Mouse (Mus musculus) cerebellum, adult 9-11 months (tissue): Measurements from ENCODE around the gene Wbp2nl.

Experiments
- DNase-seq: peaks from one replicate; pipeline ENCODE4 v3.0.0; 2022

The Wbp2nl gene

DNA sequence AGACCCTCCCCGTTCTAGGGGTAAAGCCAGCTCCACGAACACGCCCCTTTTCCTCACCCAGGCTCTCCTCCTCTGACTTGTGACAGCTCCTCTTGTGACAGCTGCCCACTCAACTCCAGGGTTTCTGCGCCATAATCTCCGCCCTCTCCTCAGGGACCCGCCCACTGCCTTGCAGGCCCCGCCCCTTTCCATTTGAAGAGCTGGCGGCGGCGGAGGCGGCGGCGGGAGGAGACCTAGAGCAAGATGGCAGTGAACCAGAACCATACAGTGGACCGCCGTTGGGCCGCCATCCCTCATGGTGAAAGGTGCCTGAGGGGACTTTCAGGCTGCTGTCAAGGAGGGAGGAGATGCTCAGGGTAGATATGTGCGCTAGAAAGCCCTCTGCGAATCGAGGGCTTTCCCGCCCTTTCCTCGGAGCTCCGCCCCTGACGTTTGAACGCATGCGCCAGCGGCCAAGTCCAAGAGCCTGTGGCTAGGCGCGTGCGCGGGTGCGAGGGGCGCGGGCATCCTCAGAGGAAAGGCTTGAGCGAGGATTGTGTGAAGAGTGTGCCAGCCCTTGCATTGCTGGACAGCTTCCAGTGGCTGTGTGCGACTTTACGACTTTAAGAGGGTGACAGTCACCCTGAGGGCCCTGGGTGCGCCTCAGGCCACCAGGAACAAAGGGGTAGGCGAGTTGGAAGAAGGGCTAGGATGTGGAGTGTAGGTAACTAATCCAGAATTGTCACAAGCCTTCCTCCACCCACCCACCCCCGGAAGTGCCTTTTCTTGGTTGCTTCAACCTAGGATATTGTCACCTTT lies at the start of gene Wbp2nl:
Gene Wbp2nl (plus strand): TSS at position 191 of the 798 bp plus-strand sequence.
- no peak for DNase-seq

DNA sequence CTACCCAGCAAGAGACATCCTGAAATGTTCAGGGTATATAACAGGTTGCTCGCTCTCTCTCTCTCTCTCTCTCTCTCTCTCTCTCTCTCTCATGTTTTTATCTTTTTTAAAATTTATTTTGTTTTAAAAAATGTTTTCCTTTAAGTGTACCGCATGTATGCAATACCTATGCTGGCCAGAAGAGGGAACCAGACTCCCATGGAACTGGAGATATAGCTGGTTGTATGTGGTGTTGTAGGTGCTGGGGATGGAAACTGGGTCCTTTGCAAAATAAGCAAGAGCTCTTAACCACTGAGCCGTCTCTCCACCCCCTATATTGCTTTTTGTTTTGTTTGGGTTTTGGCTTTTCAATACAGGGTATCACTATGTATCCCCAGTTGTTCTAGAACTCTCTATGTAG lies 47.2 kb upstream of the Wbp2nl start:
- no peak for DNase-seq

DNA sequence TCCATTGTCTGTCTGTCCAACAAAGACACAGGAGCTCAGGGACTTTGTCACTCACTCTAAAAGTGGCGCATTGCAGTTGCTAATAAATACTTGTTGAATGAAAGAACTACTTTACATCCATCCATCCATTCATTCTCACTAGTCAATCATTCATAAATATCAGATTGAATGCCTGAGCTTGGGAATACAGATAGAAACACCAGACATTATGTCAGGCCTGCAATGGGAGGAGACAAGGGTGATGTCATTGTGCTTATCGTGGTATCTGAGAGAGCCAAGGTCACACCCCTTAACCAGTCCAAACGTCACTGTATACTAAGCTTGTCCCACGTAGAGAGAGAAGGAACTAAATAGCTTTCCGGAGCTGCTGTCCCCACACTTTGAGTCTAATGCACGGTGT lies 46.7 kb upstream of the Wbp2nl start, which contains the start of gene 1500009C09Rik:
Gene 1500009C09Rik (plus strand): TSS at position 301 of the 400 bp plus-strand sequence.
- DNase-seq, result no peak

DNA sequence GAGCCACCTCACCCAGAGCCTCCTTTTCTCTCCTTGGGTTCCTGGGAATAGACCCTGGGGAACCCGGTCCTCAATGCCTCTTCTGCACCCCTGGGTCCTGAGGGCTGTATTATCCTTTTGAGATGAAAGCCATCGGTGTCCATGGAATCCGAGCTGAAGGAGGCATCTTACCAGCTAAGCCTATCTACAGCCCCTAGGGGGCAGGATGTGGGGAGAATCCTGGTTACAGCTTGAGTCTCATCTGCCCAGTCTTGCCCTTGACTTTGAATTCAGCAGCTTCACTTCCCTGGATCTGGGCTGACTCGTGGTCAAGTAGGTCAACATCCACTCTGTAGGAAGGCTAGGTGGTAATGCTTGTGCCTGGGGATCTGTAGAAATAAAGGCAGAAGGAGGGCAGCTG lies 43.5 kb upstream of the Wbp2nl start:
- DNase-seq, result peak; percentile 49

DNA sequence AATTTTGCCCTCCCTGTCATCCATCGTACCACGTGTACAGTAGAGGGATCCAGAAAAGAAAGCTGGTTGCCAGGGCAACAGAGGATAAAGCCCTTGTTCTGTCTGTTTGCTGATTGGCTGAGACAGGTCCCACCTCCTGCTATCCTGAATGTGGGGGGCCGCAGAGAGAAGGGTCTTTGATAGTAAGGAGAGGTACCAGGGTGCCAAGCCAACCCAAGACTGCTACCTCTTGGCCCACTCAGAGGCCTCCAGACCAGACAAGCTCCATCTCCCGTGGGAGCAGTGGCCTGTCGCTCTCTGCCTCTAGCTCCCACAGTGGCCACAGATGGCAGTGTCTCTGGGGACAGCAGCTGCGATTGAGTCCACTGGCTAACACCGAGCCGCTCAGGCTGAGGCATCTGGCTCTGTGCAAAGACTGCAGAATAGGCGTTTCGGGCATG lies 42.8 kb upstream of the Wbp2nl start:
- DNase-seq, result peak; percentile 88

DNA sequence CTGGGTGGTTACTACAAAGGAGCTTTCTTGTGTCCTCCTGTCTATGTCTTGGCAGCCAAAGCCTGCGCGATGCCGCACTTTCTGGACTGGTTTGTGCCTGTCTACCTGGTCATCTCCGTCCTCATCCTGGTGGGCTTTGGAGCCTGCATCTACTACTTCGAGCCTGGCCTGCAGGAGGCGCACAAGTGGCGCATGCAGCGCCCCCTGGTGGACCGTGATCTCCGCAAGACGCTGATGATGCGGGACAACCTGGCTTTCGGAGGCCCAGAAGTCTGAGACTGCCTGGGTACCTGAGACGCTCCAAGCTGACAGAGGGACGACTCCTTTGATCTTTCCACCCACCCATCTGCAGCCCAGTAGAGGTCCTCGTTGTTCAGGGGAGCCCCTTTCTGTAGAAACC lies 39.2 kb upstream of the Wbp2nl start:
- DNase-seq, result peak; percentile 69

DNA sequence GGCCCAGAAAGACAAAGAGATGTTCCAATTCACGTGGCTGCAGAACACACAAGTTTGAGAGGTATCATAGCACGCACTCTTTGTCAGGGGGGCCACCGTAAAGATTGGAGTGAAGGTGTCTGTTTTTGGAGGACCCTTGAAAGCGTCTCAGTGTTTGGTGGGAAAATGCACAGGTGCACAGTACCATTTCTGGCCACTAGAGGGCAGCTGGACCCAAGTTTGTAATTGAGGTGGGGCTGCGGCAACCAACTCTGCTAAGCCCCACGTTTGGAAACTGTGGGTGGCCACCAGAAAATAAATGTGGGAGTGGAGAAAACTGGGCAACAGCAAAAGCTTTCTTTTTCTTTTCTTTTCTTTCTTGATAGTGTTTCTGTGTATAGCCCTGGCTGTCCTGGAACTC lies 32.4 kb upstream of the Wbp2nl start:
- peak; percentile 65 for DNase-seq

DNA sequence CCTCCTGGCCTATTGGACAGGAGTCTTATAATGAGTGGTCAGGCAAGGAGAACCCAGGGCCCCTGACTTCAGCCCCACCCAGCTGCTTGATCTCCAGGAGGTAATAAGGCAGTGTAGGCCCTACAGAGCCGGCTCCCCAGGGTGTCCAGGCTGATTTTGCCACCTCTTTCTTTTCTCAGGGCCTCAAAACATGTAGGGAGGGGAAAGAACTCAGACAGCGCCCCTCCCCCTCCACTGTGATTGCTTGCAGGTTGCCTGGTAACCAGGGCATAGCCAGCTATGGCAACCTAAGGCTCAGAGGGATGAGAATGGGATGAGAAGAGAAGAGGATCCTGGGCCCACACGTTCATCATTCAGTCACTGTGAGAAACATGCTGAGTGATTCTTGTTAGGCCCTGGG lies 30.6 kb upstream of the Wbp2nl start:
- peak; percentile 56 for DNase-seq

DNA sequence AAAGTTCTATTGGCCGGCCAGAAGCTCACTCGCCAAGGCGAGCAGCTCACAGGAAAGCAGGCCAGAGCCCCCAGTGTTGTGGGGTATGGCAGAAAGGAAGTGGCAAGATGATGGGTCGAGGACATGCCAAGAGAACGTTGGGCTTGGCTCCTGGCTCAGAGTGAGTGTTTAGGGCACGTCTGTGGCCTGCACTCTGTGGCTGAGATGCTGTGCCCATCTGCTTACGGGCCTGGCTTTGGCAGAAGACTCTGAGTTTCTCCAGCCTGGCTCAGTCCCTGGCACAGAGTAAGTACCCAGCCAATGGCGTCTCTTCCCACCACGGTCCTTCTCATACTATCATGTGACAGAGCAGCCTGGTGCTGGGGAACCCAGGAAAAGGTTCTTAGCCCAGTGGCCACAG lies 30.0 kb upstream of the Wbp2nl start:
- DNase-seq, result peak; percentile 88

DNA sequence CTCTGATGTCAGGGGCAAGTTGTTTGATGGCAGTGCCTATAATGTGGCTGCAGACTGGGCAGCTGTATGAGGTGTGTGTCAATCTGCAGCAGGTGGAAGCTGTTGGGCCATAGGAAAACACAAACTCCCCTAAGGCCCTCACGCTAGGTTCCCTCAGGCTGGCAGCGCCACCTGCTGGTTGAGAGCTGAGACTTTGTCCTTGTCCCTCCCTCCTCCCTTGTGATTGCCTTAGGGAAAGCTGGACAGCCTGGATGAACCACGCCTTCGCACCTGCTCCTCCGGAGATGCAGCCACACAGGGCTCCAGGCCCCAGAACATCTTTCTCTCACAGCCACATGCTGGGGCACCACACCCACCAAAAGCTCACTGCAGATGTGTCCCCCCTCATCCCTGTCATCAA lies 27.6 kb upstream of the Wbp2nl start:
- peak; percentile 88 for DNase-seq

DNA sequence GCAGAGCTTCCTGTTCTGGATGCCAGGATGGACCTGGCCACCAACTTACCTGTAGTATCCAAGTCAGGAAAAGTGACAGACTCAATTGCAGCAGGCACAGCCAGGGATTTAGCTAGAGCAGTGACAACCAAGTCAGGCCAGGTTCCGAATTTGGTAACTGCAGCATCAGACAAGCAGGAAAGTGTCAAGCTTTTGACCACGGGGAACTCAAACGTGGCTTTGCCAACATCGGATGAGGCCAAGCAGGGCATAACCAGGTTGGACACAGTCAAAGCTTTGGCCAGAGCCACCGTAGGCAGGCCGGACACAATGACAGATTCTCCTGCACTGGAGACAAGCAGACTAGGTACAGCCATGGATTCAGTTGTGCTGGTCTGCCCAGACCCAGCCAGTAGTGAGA lies 26.5 kb upstream of the Wbp2nl start:
- DNase-seq, result peak; percentile 78

DNA sequence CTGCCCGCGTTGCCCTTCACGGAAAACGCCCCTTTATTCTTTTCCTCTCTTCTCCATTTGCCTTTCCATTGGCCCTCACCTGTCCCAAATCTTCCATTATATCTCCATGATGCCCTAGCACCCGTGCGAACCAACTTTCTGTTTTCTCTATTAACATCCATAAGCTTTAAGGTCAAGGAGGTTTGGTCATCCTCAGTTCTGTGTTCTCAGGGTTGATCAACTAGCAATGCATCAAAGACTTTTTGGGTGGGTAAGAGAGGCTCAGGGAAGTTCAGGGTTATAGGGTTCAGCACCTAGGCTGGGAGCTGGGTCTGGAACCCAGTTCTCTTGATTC lies 24.2 kb upstream of the Wbp2nl start, which contains the start of gene Sept3:
Gene Sept3 (plus strand): TSS at position 301 of the 334 bp plus-strand sequence.
- DNase-seq, result no peak

DNA sequence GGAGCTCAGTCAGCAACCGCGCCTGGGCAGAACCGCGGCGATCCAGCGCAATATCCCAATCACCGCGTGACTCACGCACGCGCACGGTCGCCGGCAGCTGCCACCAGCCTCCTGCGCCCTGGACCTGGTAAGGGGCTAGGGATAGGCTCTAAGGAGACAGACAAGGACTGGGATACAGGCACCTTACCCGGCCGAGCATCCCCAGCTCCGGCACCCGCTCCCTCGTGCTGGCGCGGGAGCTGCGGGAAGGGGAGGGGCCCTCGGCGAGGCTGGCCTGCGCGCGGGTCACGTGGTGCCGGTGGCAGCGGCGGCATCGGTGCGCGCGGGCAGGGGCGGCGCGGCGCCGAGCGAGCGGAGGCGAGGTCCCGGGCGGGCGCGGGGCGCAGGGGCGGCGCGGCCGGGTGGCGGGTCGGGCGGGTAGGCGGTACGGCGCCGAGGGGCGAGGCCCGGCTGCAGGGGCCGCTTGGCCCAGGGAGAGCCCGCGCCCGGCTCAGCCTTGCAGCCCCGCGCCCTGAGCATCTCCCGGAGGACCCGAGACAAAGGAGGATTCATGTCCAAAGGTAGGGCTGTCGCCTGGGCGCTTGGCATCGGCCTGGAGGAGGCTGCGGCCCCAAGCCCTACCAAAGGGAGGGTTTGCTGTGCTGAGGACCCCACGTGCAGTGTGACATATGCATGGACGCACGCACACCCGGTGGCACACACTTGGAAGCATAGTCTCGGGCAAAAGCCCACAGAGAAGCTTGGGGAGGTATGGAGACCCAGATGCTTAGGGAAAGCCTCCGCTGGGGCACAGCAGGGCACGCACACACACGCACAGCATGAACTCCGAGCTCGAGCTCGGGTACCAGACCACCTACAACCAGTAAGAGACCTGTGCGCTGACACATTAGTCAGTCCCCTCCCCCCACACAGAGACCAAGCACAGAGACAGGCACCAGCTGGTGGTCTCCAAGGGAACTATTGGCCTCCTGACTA lies 23.5 kb upstream of the Wbp2nl start:
- peak; percentile 87 for DNase-seq

DNA sequence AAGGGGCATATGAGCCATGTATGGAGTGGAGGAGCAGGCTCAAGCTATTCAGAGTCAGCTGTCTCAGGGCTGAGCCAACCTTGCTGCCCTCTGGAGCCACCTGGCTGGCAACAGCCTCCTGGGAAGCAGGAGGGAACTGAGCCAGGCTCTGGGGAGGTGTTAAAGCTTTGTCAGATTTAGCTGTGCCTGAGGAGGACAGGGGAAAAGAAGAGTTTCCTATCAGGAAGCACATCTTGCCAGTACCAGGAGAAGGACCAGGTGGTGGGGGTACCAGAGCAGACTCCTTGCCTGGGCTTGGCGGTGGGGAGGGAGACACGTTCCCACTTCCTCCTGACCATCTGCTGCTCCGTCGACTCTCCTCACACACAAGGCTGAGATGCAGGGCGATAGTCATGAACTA lies 21.2 kb upstream of the Wbp2nl start:
- DNase-seq, result peak; percentile 95

DNA sequence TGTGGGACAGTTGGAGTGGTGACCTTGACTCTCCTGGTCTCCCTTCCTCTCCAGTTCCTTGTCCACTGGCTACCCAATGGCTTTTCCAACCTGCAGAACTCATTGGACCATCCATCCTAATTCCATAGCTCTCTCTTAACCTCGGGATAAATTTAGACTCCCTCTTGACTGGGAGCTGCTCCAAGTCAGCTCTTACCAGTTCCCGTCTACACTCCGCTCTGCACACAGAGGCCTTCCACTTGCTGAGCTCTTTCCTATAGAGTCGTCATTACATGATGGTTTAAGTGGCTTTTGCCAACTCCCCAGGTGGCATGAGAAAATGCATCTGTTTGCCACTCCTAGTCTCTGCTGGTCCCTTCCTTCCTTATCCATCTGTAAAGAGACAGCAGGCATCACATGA lies 18.1 kb upstream of the Wbp2nl start:
- DNase-seq, result peak; percentile 39

DNA sequence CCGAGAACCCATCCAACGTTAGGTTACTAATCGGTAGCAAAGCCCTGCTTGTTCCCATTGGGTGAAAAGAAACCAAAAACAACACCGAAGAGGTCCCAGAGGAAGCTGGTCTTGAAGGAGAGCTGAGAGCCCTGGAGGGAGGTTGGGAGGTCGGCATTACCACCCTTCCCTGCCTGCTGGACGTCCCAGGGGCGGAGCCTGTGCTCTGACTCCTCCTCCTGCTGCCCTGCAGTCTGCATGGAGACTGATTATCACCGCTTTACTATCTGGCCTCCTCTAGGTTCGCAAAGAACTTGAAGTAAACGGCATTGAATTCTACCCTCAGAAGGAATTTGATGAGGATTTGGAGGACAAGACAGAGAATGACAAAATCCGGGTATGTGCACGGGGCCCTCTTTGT lies 12.6 kb upstream of the Wbp2nl start:
- DNase-seq, result peak; percentile 3

DNA sequence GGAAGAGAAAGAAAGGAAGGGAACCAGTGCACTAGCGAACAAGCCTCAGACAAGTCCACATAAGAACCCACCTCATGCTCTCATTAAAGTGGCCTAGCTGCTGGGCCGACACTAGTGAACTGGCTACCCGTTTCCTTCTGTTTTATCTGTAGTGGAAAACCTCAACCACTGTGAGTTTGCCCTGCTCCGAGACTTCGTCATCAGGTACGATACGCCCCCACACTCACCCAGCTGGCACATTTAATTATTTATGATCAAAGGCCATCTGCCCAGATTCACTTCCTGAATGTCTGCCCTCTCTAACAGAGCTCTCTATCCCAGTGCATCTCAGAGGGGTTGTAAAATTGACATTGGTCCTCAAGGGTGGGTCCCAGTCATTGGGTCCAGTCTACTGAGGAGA lies 8.5 kb upstream of the Wbp2nl start:
- no peak for DNase-seq

DNA sequence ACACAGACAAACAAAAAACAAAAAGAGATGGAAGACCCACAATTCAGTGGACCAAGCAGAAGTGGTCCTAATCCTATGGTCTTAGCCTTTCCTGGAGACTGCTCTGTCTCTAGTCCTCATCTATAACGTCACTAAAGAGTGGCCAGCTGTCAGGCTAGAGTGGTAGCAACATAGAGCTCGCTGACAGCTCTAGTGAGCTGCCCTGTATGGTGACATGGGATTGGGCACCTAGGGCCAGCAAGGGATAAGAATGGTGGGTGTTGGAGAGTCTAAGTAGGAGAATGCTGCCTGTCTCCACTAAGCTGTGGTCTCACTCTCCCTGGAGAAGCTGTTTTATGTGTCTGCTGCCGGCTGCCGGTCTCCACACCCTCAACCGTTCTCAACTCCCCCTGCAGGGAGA lies 5.9 kb upstream of the Wbp2nl start:
- DNase-seq, result no peak

DNA sequence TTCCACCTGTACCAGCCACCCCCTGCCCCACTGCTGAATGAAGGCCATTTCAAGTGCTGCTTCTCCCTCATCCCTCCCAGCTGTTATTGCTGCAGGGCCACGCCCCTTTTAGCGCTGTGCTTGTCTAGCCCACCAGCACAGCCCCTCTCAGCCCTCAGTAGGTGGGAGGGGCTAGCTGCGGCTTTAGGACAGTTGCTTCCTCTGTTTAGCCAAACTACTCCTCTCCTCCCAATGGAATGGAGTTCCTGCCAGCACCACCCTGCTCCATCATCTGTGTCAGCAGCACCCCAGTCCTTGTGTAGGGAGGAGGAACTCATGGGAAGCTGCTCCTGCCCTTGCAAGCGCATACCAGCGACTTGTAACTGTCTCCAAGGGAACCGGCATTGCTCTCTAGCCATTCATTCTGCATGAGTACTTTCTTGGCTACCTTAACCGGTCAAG lies 5.5 kb upstream of the Wbp2nl start:
- peak; percentile 31 for DNase-seq

DNA sequence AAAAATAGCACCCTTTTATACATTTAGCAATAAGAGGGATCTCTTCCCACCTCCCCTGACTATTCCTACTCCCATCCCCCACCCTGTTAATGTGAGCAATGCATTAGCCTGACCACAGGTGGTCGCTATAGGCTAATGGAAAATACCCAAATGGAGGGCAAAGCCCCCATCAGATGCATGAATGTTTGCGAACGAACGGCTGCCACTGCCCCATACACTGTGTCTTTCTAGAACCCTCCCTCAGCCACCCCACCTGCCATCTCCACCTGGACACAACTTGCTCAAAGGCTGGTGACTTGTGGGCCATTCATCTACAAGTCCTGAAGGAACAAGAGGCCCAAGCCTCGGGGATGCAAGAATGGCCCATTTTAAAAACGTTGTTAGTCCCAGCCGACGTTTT lies 4.7 kb upstream of the Wbp2nl start:
- peak; percentile 42 for DNase-seq

DNA sequence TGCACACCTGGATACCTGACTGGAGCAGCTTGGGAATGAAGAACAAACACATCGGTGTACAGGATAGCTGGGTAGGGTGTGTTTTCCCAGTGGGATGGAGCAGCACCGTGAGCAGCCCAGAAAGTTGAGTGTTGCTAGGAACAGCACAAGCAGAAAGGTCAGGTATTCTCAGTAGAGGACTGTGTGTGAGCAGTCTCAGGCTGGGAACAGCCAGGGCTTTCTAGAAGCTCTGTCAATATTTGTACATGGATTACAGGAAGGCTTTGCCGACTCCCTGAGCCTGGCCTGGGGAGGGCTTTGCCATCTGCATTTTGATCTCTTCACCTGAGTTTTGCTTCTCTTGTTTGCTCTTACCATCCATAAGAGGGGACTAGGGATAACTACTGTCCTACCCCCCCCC lies 8.4 kb downstream of the Wbp2nl start:
- no peak for DNase-seq

DNA sequence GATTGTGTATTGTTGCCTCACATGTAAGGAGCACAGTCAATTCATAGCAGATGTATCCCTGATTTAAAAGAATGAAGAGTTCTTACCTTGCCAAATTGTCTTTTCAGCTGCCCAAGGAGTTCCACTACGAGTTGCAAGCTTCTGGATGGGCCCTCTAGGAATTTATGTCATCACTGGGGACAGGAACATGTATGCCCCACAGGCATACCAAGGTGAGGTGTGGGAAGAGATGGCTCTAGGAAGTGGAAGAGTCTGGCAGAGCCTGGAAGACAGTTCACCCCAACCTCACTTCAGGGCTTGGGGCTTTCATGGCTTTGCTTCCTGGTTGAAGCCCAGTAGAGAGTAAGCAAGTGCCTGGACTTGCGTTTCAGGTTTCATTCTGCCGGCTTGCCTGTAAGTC lies 9.7 kb downstream of the Wbp2nl start:
- no peak for DNase-seq

DNA sequence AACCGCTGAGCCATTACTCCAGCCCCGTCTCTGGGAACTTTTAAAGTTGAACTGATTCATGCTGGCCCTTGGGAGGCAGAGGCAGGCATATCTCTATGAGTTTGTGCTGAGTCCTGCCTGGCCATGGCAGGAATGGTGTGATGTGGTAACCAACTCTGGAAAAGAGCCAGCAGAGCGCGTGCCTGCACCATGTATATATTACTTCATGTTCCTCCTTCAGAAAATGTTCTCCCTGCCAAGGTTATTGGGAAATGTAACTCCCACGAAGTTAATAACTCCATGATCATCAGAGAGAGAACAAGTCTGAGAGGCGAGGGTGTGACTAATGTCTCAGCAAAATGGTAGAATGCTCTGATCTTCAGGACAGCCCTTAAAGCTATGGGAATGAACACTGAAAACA lies 19.1 kb downstream of the Wbp2nl start:
- DNase-seq, result no peak

DNA sequence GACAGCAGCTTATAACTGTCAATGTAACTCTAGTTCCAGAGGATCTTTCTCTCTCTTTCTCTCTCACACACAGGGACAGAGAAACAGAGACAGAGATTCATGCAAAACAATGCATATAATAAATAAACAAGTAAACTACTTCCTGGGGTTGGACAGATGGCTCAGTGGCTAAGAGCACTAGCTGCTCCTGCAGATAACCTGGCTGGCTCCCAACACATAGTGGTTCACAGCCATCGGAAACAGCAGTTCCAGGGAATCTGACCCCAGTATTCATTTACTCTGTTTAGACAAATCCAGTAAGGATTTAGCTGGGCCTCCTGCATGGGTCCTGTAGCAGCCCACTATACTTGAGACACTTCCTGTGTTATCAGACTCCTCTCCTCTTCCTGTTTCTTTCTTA lies 20.9 kb downstream of the Wbp2nl start:
- no peak for DNase-seq
